ENCODE assay signal across 8 mouse cellular contexts in the genomic region with DNA sequence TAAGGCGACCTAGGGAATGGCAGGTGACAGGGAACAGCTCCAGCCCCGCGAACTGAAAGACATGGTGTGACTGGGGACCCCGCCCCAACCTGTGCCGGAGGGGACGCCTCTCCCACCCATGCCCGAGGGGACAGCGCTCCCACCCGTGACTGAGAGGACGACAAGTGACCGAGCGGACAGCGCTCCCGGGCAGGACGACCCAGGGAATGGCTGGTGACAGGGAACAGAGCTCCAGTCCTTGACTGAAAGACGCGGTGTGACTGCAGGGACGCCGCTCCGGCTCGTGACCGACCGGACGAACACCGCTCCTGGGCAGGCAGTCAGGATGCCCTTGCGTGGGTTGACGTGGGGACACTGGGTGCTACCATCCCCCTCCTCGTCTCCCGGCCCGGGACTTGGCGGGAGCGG. TPM values are rescaled to one million over a fixed set of nuclear protein-coding genes. Genes with fewer than 3 reads are reported as not detected.
A peak's percentile ranks its signal among the peaks of the same experiment; 100 is the strongest.
DNase-seq lines count a peak whose midpoint lies in the region; ATAC-seq and TF ChIP-seq lines count a peak whose summit lies in the region.

No protein-coding gene starts in this region.

- TF ChIP-seq POLR2A in CH12.LX (IDR thresholded peaks at IDR 0.05; ENCODE audit: low read depth, low read length): no peak

- no peak overlapping the region for H3K27ac ChIP-seq in CH12.LX (ENCODE audit: insufficient read depth, low read depth)
- 0 out of 2 replicates have a peak overlapping the region, but pooled peaks have one; percentile 92 for H3K27ac ChIP-seq in forebrain, embryonic 14.5 days (ENCODE audit: low read depth, low read length)
- peak overlapping the region; percentile 90 for H3K27ac ChIP-seq in liver, embryonic 16.5 days (ENCODE audit: low read length)
- H3K27ac ChIP-seq in neural tube, embryonic 13.5 days (replicated peaks): peak overlapping the region; percentile 86

- no peak for TF ChIP-seq RAD21 in CH12.LX (IDR thresholded peaks at IDR 0.05; ENCODE audit: low read depth, low read length)

- H3K4me2 ChIP-seq in CH12.LX (ENCODE audit: insufficient read depth, low read depth, poor library complexity, severe bottlenecking): peak overlapping the region; percentile 69
- peak overlapping the region; percentile 99 for H3K4me2 ChIP-seq in forebrain, embryonic 14.5 days (ENCODE audit: low read length)
- peak overlapping the region; percentile 95 for H3K4me2 ChIP-seq in liver, embryonic 16.5 days (ENCODE audit: low read depth, low read length)
- peak overlapping the region; percentile 99 for H3K4me2 ChIP-seq in neural tube, embryonic 13.5 days

- intact Hi-C loops in heart, postnatal 10 days (cut with DNase I): no loop called here

- peaks cover 0 to 14% of the 10 kb centered on the region in 2 experiments for H3K36me3 ChIP-seq in CH12.LX (replicated peaks in 1 of 2; ENCODE audit: control insufficient read depth in 1 of 2, insufficient read depth in 1 of 2, low read length in 1 of 2)
- H3K36me3 ChIP-seq in forebrain, embryonic 14.5 days (ENCODE audit: control insufficient read depth, insufficient read depth, low read length): peaks cover 1% of the 10 kb centered on the region; the same call in 1 of the 2 replicates
- H3K36me3 ChIP-seq in liver, embryonic 16.5 days (ENCODE audit: control insufficient read depth, insufficient read depth): no peaks in the 10 kb centered on the region; the same call in 1 of the 2 replicates
- H3K36me3 ChIP-seq in neural tube, embryonic 13.5 days: peaks cover 4% of the 10 kb centered on the region

- no peaks in the 10 kb centered on the region for H3K9me3 ChIP-seq in CH12.LX (replicated peaks; ENCODE audit: low read length)
- no peaks in the 10 kb centered on the region for H3K9me3 ChIP-seq in forebrain, embryonic 14.5 days (replicated peaks; ENCODE audit: control insufficient read depth, low read length)
- H3K9me3 ChIP-seq in liver, embryonic 16.5 days (replicated peaks; ENCODE audit: control insufficient read depth, low read length): no peaks in the 10 kb centered on the region
- no peaks in the 10 kb centered on the region for H3K9me3 ChIP-seq in neural tube, embryonic 13.5 days

- H3K4me1 ChIP-seq in CH12.LX (ENCODE audit: control insufficient read depth in 1 of 2, insufficient read depth in 2 of 2): peaks cover 3 to 34% of the 10 kb centered on the region in 2 experiments; a peak in 3 of 4 replicates
- H3K4me1 ChIP-seq in forebrain, embryonic 14.5 days (ENCODE audit: control insufficient read depth, insufficient read depth, low read length): peaks cover 13% of the 10 kb centered on the region
- H3K4me1 ChIP-seq in liver, embryonic 16.5 days (ENCODE audit: control insufficient read depth, low read depth, low read length): peaks cover 23% of the 10 kb centered on the region
- H3K4me1 ChIP-seq in neural tube, embryonic 13.5 days (replicated peaks): peaks cover 30% of the 10 kb centered on the region

- in situ Hi-C loops in CH12.LX (cut with MboI; ENCODE audit: low pct_ligation_motif_present, low pct_unique_long_range_greater_than_20kb, low sequenced_read_pairs): loop anchor here (5.0 kb wide), 1 partner anchor 88 kb away; no protein-coding TSS in a partner anchor

- WGBS in forebrain, embryonic 14.5 days: 0% methylated on average over 32 of the region's 32 CpGs
- under 1% methylated on average over 32 of the region's 32 CpGs for WGBS in liver, embryonic 16.5 days (ENCODE audit: insufficient replicate concordance)
- 0% methylated on average over 32 of the region's 32 CpGs for WGBS in neural tube, embryonic 13.5 days

- DNase-seq in CH12.LX (ENCODE audit: extremely low read depth): no peak
- DNase-seq in adrenal gland, postnatal 14 days: peak; percentile 80
- DNase-seq in forebrain, embryonic 14.5 days (ENCODE audit: low spot score): peak; percentile 6
- DNase-seq in heart, postnatal 10 days: peak; percentile 71 to 72
- DNase-seq in kidney, postnatal 25 days: peak; percentile 58 to 83
- DNase-seq in yolk sac, embryonic 10.5 days (ENCODE audit: low spot score): peak; percentile 8

- peak; percentile 4 for ATAC-seq in forebrain, embryonic 14.5 days
- peak; percentile 12 for ATAC-seq in liver, embryonic 16.5 days (ENCODE audit: low read depth)
- ATAC-seq in neural tube, embryonic 13.5 days (ENCODE audit: low read depth): peak; percentile 21

- TF ChIP-seq CTCF in CH12.LX (conservative IDR thresholded peaks at IDR 0.05 in 1 of 2, IDR thresholded peaks at IDR 0.05 in 1 of 2; ENCODE audit: low read depth in 2 of 2, low read length in 2 of 2): no peak

- no peak for TF ChIP-seq EP300 in CH12.LX (IDR thresholded peaks at IDR 0.05; ENCODE audit: low read length)

- H3K79me2 ChIP-seq in CH12.LX (replicated peaks; ENCODE audit: control insufficient read depth, extremely low read depth, insufficient read depth, poor library complexity, severe bottlenecking): no peaks in the 10 kb centered on the region; the same call in 1 of the 2 replicates

- peak overlapping the region; percentile 30 for H3K9ac ChIP-seq in CH12.LX (ENCODE audit: insufficient read depth, low read depth)
- peak overlapping the region; percentile 85 for H3K9ac ChIP-seq in forebrain, embryonic 14.5 days (ENCODE audit: low read length)
- H3K9ac ChIP-seq in liver, embryonic 16.5 days (ENCODE audit: low read depth, low read length): peak overlapping the region; percentile 78
- H3K9ac ChIP-seq in neural tube, embryonic 13.5 days: peak overlapping the region; percentile 88

- dilution Hi-C loops in CH12.LX (cut with MboI; ENCODE audit: extremely low pct_ligation_motif_present, extremely low pct_unique_long_range_greater_than_20kb, low sequenced_read_pairs): no loop called here

- no peaks in the 10 kb centered on the region for H3K27me3 ChIP-seq in CH12.LX (replicated peaks)
- H3K27me3 ChIP-seq in forebrain, embryonic 14.5 days (replicated peaks; ENCODE audit: control insufficient read depth, insufficient read depth, low read length): no peaks in the 10 kb centered on the region
- H3K27me3 ChIP-seq in liver, embryonic 16.5 days (ENCODE audit: control insufficient read depth, insufficient read depth, low read depth, low read length): no peaks in the 10 kb centered on the region
- no peaks in the 10 kb centered on the region for H3K27me3 ChIP-seq in neural tube, embryonic 13.5 days

- peak overlapping the region; percentile 76 to 92 (median 92) for H3K4me3 ChIP-seq in CH12.LX (replicated peaks in 1 of 3; ENCODE audit: low read depth in 2 of 3, low read length in 2 of 3, poor library complexity in 1 of 3)
- peak overlapping the region; percentile 80 for H3K4me3 ChIP-seq in forebrain, embryonic 14.5 days (ENCODE audit: low read depth, low read length)
- H3K4me3 ChIP-seq in liver, embryonic 16.5 days (ENCODE audit: low read depth, low read length): peak overlapping the region; percentile 71
- peak overlapping the region; percentile 83 for H3K4me3 ChIP-seq in neural tube, embryonic 13.5 days

TF ChIP-seq in CH12.LX, 34 proteins besides CTCF, POLR2A, EP300 and RAD21:
- TF ChIP-seq SIN3A (IDR thresholded peaks at IDR 0.05; ENCODE audit: low read length): 0 out of 2 replicates have a peak, but pooled peaks have one; percentile 4
- no peak for TF ChIP-seq ZC3H11A (IDR thresholded peaks at IDR 0.05; ENCODE audit: low read depth, low read length)
- no peak for TF ChIP-seq ZMIZ1 (IDR thresholded peaks at IDR 0.05; ENCODE audit: low read depth, low read length)

RNA-seq across cellular contexts. Expression of a gene that starts 1.6 kb away (rescaled TPM):
- total RNA-seq in CH12.LX (2012; rRNA removed): 60.4 and 66.7 TPM in 2 replicates
- total RNA-seq in CH12.LX (2014; rRNA removed): 232 and 250 TPM in 2 replicates
- 75.4 and 77.4 TPM in 2 replicates for polyA plus RNA-seq in CH12.LX (2012; ENCODE audit: insufficient read length, low read depth)
- 356 and 378 TPM in 2 replicates for total RNA-seq in adrenal gland, postnatal 14 days (2021)
- polyA plus RNA-seq in forebrain, embryonic 14.5 days (2014; fragmentation: Nextera tagmentation; extraction: Ambion mirVana): 340 and 366 TPM in 2 replicates
- total RNA-seq in heart, postnatal 10 days (2021): 100 to 1,000 TPM; 352 to 392 TPM
- polyA plus RNA-seq in liver, embryonic 16.5 days (2015; fragmentation: Nextera tagmentation; extraction: Ambion mirVana): 168 and 173 TPM in 2 replicates
- 290 and 317 TPM in 2 replicates for polyA plus RNA-seq in neural tube, embryonic 13.5 days (2015; fragmentation: Nextera tagmentation; extraction: Ambion mirVana)

RNA-seq across cellular contexts. Expression of a gene that starts 26.6 kb away (rescaled TPM):
- total RNA-seq in CH12.LX (2012; rRNA removed) (63.4 and 71.7 TPM in 2 replicates), CH12.LX (2014; rRNA removed) (121 and 127 TPM in 2 replicates)
- 63.8 and 75.1 TPM in 2 replicates for polyA plus RNA-seq in CH12.LX (2012; ENCODE audit: insufficient read length, low read depth)
- 37.7 and 40.5 TPM in 2 replicates for total RNA-seq in adrenal gland, postnatal 14 days (2021)
- polyA plus RNA-seq in forebrain, embryonic 14.5 days (2014; fragmentation: Nextera tagmentation; extraction: Ambion mirVana): 155 and 159 TPM in 2 replicates
- total RNA-seq in heart, postnatal 10 days (2021): 10 to 100 TPM; 22.8 to 29.7 TPM
- polyA plus RNA-seq in liver, embryonic 16.5 days (2015; fragmentation: Nextera tagmentation; extraction: Ambion mirVana): 44.5 and 47.4 TPM in 2 replicates
- 149 and 165 TPM in 2 replicates for polyA plus RNA-seq in neural tube, embryonic 13.5 days (2015; fragmentation: Nextera tagmentation; extraction: Ambion mirVana)

RNA-seq across cellular contexts. Expression of a gene that starts 48.4 kb away (rescaled TPM):
- total RNA-seq in CH12.LX (2012; rRNA removed) (1.5 and 1.8 TPM in 2 replicates), CH12.LX (2014; rRNA removed) (4.1 and 5.2 TPM in 2 replicates)
- 8.0 TPM in 2 replicates for polyA plus RNA-seq in CH12.LX (2012; ENCODE audit: insufficient read length, low read depth)
- 3.8 TPM in 1 of 2 replicates, not detected in the other for total RNA-seq in adrenal gland, postnatal 14 days (2021)
- polyA plus RNA-seq in forebrain, embryonic 14.5 days (2014; fragmentation: Nextera tagmentation; extraction: Ambion mirVana): not detected in 2 replicates
- not detected for total RNA-seq in heart, postnatal 10 days (2021)
- polyA plus RNA-seq in liver, embryonic 16.5 days (2015; fragmentation: Nextera tagmentation; extraction: Ambion mirVana): 0.08 and 0.11 TPM in 2 replicates
- polyA plus RNA-seq in neural tube, embryonic 13.5 days (2015; fragmentation: Nextera tagmentation; extraction: Ambion mirVana): not detected in 2 replicates

RNA-seq across cellular contexts. Expression of a gene that starts 53.0 kb away (rescaled TPM):
- total RNA-seq in CH12.LX (2012; rRNA removed): 0.08 TPM in 1 of 2 replicates, not detected in the other
- total RNA-seq in CH12.LX (2014; rRNA removed): 0.07 and 0.12 TPM in 2 replicates
- polyA plus RNA-seq in CH12.LX (2012; ENCODE audit: insufficient read length, low read depth): 0.07 TPM in 1 of 2 replicates, not detected in the other
- 0.33 and 0.41 TPM in 2 replicates for total RNA-seq in adrenal gland, postnatal 14 days (2021)
- polyA plus RNA-seq in forebrain, embryonic 14.5 days (2014; fragmentation: Nextera tagmentation; extraction: Ambion mirVana): 9.7 and 10.8 TPM in 2 replicates
- total RNA-seq in heart, postnatal 10 days (2021): under 1 TPM; 0.10 to 0.31 TPM
- polyA plus RNA-seq in liver, embryonic 16.5 days (2015; fragmentation: Nextera tagmentation; extraction: Ambion mirVana): 0.07 TPM in 1 of 2 replicates, not detected in the other
- 9.8 TPM in 2 replicates for polyA plus RNA-seq in neural tube, embryonic 13.5 days (2015; fragmentation: Nextera tagmentation; extraction: Ambion mirVana)

Comparison
In these comparisons a context has a peak if more than half of its experiments do, and no peak if none do; other contexts are left out.
1. H3K9ac ChIP-seq: peak in every context shown above with its lines; median percentile 88 in neural tube, embryonic 13.5 days; 85 in forebrain, embryonic 14.5 days; 78 in liver, embryonic 16.5 days; 30 in CH12.LX.